7 mouse cellular contexts compared by ENCODE assay signal in the genomic region with DNA sequence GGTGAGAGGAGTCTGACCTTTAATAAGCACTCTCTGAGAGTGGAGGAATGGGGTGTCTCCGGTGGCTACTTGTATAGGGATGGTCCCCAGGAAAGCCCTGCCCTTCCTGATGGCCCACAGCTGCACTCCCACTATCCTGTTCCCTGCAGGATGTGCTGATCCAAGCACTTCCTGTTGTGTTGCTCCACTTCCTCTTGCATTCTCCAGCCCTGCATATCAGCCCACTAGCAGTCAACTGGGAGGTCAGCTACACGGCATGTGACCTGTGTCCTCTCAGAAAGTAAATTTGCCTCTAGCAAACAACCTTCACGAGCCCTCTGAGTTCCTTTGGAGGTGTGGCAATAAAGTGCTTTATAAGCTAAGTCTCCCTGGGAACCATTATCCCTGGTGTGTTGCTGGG. TPM values are rescaled to one million over a fixed set of nuclear protein-coding genes. Genes with fewer than 3 reads are reported as not detected.
DNase-seq lines count a peak whose midpoint lies in the region; ATAC-seq and TF ChIP-seq lines count a peak whose summit lies in the region.

No protein-coding gene starts in this region.

- H3K4me3 ChIP-seq in kidney, adult 2 months (ENCODE audit: insufficient read depth, low read depth, low read length), result no peak overlapping the region
- H3K4me3 ChIP-seq in lung, postnatal 0 days (ENCODE audit: low read depth, low read length), result no peak overlapping the region
- H3K4me3 ChIP-seq in midbrain, embryonic 13.5 days (replicated peaks), result no peak overlapping the region

- peak; percentile 68 for DNase-seq in adrenal gland, adult 8-10 months
- DNase-seq in kidney, adult 2 months, result peak; percentile 93
- peak; percentile 93 for DNase-seq in lung, postnatal 0 days (ENCODE audit: low spot score)
- no peak for DNase-seq in adipocyte (ENCODE audit: low spot score)
- no peak for DNase-seq in cerebellum, adult 11 months

- H3K36me3 ChIP-seq in kidney, adult 2 months (ENCODE audit: control insufficient read depth, insufficient read depth, low read length), result peaks cover 1% of the 10 kb centered on the region; the same call in 1 of the 2 replicates
- 0 out of 2 replicates have a peak, but pooled peaks cover 9% of the 10 kb centered on the region for H3K36me3 ChIP-seq in lung, postnatal 0 days (ENCODE audit: insufficient read depth, low read length)
- H3K36me3 ChIP-seq in midbrain, embryonic 13.5 days, result no peaks in the 10 kb centered on the region

- no peak for TF ChIP-seq CTCF in kidney, adult 2 months (conservative IDR thresholded peaks at IDR 0.05; ENCODE audit: insufficient read depth, insufficient read length, low read depth, low read length)
- TF ChIP-seq CTCF in lung, postnatal 0 days (IDR thresholded peaks at IDR 0.05), result no peak

- peak overlapping the region; percentile 95 for H3K27ac ChIP-seq in kidney, adult 2 months (ENCODE audit: insufficient read depth, low read depth, low read length)
- peak overlapping the region; percentile 58 for H3K27ac ChIP-seq in lung, postnatal 0 days (ENCODE audit: low read length)
- H3K27ac ChIP-seq in midbrain, embryonic 13.5 days, result no peak overlapping the region

- peaks cover 88% of the 10 kb centered on the region for H3K4me1 ChIP-seq in kidney, adult 2 months (ENCODE audit: control insufficient read depth, insufficient read depth, low read length)
- H3K4me1 ChIP-seq in lung, postnatal 0 days (ENCODE audit: insufficient read depth, low read depth, low read length), result peaks cover 55% of the 10 kb centered on the region
- H3K4me1 ChIP-seq in midbrain, embryonic 13.5 days (replicated peaks), result no peaks in the 10 kb centered on the region

- H3K4me2 ChIP-seq in lung, postnatal 0 days (replicated peaks; ENCODE audit: low read depth, low read length), result no peak overlapping the region
- no peak overlapping the region for H3K4me2 ChIP-seq in midbrain, embryonic 13.5 days (replicated peaks)

- H3K9ac ChIP-seq in lung, postnatal 0 days (replicated peaks; ENCODE audit: low read depth), result no peak overlapping the region
- no peak overlapping the region for H3K9ac ChIP-seq in midbrain, embryonic 13.5 days (replicated peaks)

- H3K27me3 ChIP-seq in kidney, adult 2 months (replicated peaks; ENCODE audit: control insufficient read depth, insufficient read depth, low read length), result no peaks in the 10 kb centered on the region
- no peaks in the 10 kb centered on the region for H3K27me3 ChIP-seq in lung, postnatal 0 days (replicated peaks; ENCODE audit: insufficient read depth, low read length)
- no peaks in the 10 kb centered on the region for H3K27me3 ChIP-seq in midbrain, embryonic 13.5 days

- peak; percentile 28 for ATAC-seq in common myeloid progenitor, adult 5-6 weeks (replicated peaks; ENCODE audit: low read depth, poor library complexity, severe bottlenecking)
- ATAC-seq in lung, postnatal 0 days, result peak; percentile 87
- ATAC-seq in midbrain, embryonic 13.5 days, result no peak

- H3K9me3 ChIP-seq in lung, postnatal 0 days (ENCODE audit: low read length), result no peaks in the 10 kb centered on the region
- H3K9me3 ChIP-seq in midbrain, embryonic 13.5 days, result no peaks in the 10 kb centered on the region

- 11% methylated on average over 3 of the region's 3 CpGs for WGBS in kidney, adult 2 months
- 18% methylated on average over 3 of the region's 3 CpGs for WGBS in lung, postnatal 0 days
- WGBS in midbrain, embryonic 13.5 days, result 74% methylated on average over 3 of the region's 3 CpGs

- no peak for TF ChIP-seq POLR2A in kidney, adult 2 months (IDR thresholded peaks at IDR 0.05; ENCODE audit: low read depth, low read length)

- TF ChIP-seq EP300 in lung, postnatal 0 days (IDR thresholded peaks at IDR 0.05), result peak; percentile 99

RNA-seq across cellular contexts. Expression of a gene that starts 11.3 kb away (rescaled TPM):
- 100 to 1,000 TPM in 1 of 4 experiments, 10 to 100 TPM in 3; 65.0 to 107 (median 92.3) TPM for total RNA-seq in adrenal gland, adult 8-10 months (2022)
- 37.1 and 46.3 TPM in 2 replicates for total RNA-seq in common myeloid progenitor, adult 5-6 weeks (2017)
- polyA plus RNA-seq in kidney, adult 2 months (2012; rRNA removed), result 322 and 340 TPM in 2 replicates
- 177 and 229 TPM in 2 replicates for polyA plus RNA-seq in lung, postnatal 0 days (2015; fragmentation: Nextera tagmentation; extraction: Ambion mirVana)
- polyA plus RNA-seq in midbrain, embryonic 13.5 days (2015; fragmentation: Nextera tagmentation; extraction: Ambion mirVana), result 21.3 and 23.9 TPM in 2 replicates

Comparison
In these comparisons a context has a peak if more than half of its experiments do, and no peak if none do; other contexts are left out.
1. DNase-seq: peak in adrenal gland, adult 8-10 months (single experiment), kidney, adult 2 months (single experiment) and lung, postnatal 0 days (single experiment); none in adipocyte (single experiment) and cerebellum, adult 11 months (single experiment).